Mouse (Mus musculus): ENCODE results near the gene Ooep.

Gene Ooep

GRCm38 (mm10) chr9:78378113-78378785 is at the start of gene Ooep:
Gene Ooep, minus strand, starts transcription at chr9:78378725.
- in situ Hi-C loops (cut with MboI): no loop called here

GRCm38 (mm10) chr9:78428185-78428584 is 49.7 kb upstream of the Ooep start:
- in situ Hi-C loops (cut with MboI): no loop called here

GRCm38 (mm10) chr9:78427362-78427781 is 48.8 kb upstream of the Ooep start:
- in situ Hi-C loops (cut with MboI): no loop called here

GRCm38 (mm10) chr9:78401596-78401995 is 23.1 kb upstream of the Ooep start:
- in situ Hi-C loops (cut with MboI): no loop called here

GRCm38 (mm10) chr9:78400570-78400969 is 22.0 kb upstream of the Ooep start:
- in situ Hi-C loops (cut with MboI): no loop called here

GRCm38 (mm10) chr9:78396517-78396916 is 18.0 kb upstream of the Ooep start:
- in situ Hi-C loops (cut with MboI): no loop called here

GRCm38 (mm10) chr9:78395630-78396351 is 17.3 kb upstream of the Ooep start, which contains the start of gene Ddx43:
Gene Ddx43, plus strand, starts transcription at chr9:78395777.
- in situ Hi-C loops (cut with MboI): no loop called here

- in situ Hi-C loops (cut with MboI): no loop called here
Observed at GRCm38 (mm10) chr9:78395244-78395629, 16.7 kb upstream of the Ooep start.

- in situ Hi-C loops (cut with MboI): no loop called here
Observed at GRCm38 (mm10) chr9:78394602-78395001, 16.1 kb upstream of the Ooep start.

GRCm38 (mm10) chr9:78393741-78394140 is 15.2 kb upstream of the Ooep start:
- in situ Hi-C loops (cut with MboI): no loop called here

- in situ Hi-C loops (cut with MboI): no loop called here
Observed at GRCm38 (mm10) chr9:78389981-78390380, 11.5 kb upstream of the Ooep start.

- in situ Hi-C loops (cut with MboI): no loop called here
Observed at GRCm38 (mm10) chr9:78386947-78387346, 8.4 kb upstream of the Ooep start.

- in situ Hi-C loops (cut with MboI): no loop called here
Observed at GRCm38 (mm10) chr9:78385893-78386292, 7.4 kb upstream of the Ooep start.

- in situ Hi-C loops (cut with MboI): no loop called here
Observed at GRCm38 (mm10) chr9:78377546-78377945, 979 bp downstream of the Ooep start.

GRCm38 (mm10) chr9:78375486-78375885 is 3.0 kb downstream of the Ooep start:
- in situ Hi-C loops (cut with MboI): no loop called here

- in situ Hi-C loops (cut with MboI): no loop called here
Observed at GRCm38 (mm10) chr9:78374885-78375389, 3.6 kb downstream of the Ooep start.

- in situ Hi-C loops (cut with MboI): no loop called here
Observed at GRCm38 (mm10) chr9:78374397-78374796, 4.1 kb downstream of the Ooep start.

GRCm38 (mm10) chr9:78372827-78373504 is 5.6 kb downstream of the Ooep start:
- in situ Hi-C loops (cut with MboI): no loop called here

GRCm38 (mm10) chr9:78371441-78371840 is 7.1 kb downstream of the Ooep start:
- in situ Hi-C loops (cut with MboI): no loop called here

- in situ Hi-C loops (cut with MboI): no loop called here
Observed at GRCm38 (mm10) chr9:78369786-78370185, 8.7 kb downstream of the Ooep start.

- in situ Hi-C loops (cut with MboI): no loop called here
Observed at GRCm38 (mm10) chr9:78369349-78369748, 9.2 kb downstream of the Ooep start.

GRCm38 (mm10) chr9:78368671-78369293 is 9.7 kb downstream of the Ooep start:
- in situ Hi-C loops (cut with MboI): no loop called here
